Mouse (Mus musculus) hindbrain, postnatal 0 days (tissue): ENCODE measurements at regions not wholly inside any gene's neighbourhood (a gene's known extent, or its start where the extent isn't known, plus 50 kb on each side); places are given as distances from the start of the nearest gene placed in this dataset.

Source experiments
- ATAC-seq: fragments of 200-750 bp; cut with Nextera tagmentation; 2 replicates; pipeline ENCODE4 v1.8.0; 2017; ENCODE audit warnings: mild to moderate bottlenecking, moderate TSS enrichment, moderate library complexity
- DNase-seq: peaks from one replicate; pipeline ENCODE4 v3.0.0-alpha.2; 2015; ENCODE audit warnings: low spot score
- H3K27ac ChIP-seq: fragments of 300-500 bp; sonication (generic); 2 replicates; pipeline ENCODE4 v1.5.1; 2014; ENCODE audit warnings: mild to moderate bottlenecking
- H3K27me3 ChIP-seq: fragments of 300-500 bp; sonication (generic); 2 replicates; pipeline ENCODE4 v1.6.1; 2014; ENCODE audit warnings: low read length, mixed read lengths; ENCODE audit not compliant: insufficient read depth
- H3K36me3 ChIP-seq: fragments of 300-500 bp; sonication (generic); 2 replicates; pipeline ENCODE4 v1.6.1; 2014; ENCODE audit warnings: low read length, mixed read lengths; ENCODE audit not compliant: insufficient read depth
- H3K4me1 ChIP-seq: fragments of 300-500 bp; sonication (generic); 2 replicates; pipeline ENCODE4 v1.6.1; 2014; ENCODE audit warnings: antibody characterized with exemption, low read length, mixed read lengths; ENCODE audit not compliant: insufficient read depth
- H3K4me2 ChIP-seq: fragments of 300-500 bp; sonication (generic); 2 replicates; pipeline ENCODE4 v1.6.1; 2014; ENCODE audit warnings: low read depth, mild to moderate bottlenecking, low read length, moderate library complexity, mixed read lengths
- H3K4me3 ChIP-seq: fragments of 300-500 bp; sonication (generic); 2 replicates; pipeline ENCODE4 v1.5.1; 2014; ENCODE audit warnings: low read length
- H3K9ac ChIP-seq: fragments of 300-500 bp; sonication (generic); replicated peaks from 2 replicates; pipeline ENCODE4 v1.6.1; 2014; ENCODE audit warnings: mild to moderate bottlenecking, low read length, moderate library complexity, mixed read lengths
- H3K9me3 ChIP-seq: fragments of 300-500 bp; sonication (generic); 2 replicates; pipeline ENCODE4 v1.6.1; 2016; ENCODE audit warnings: low read length, mixed read lengths
- CTCF ChIP-seq: IDR thresholded peaks from 2 replicates; pipeline ENCODE4 v1.5.1; 2016; ENCODE audit warnings: antibody characterized with exemption, control low read depth, low read depth
- WGBS: fragments of 180-500 bp; shearing (Covaris S2); extraction: QIAGEN DNeasy Blood & Tissue Kit; methylation state at CpG from one replicate; pipeline ENCODE4 v1.1.7; 2014; 5-methylcytosine and 5-hydroxymethylcytosine counted together

GRCm38 (mm10) chr5:6517337-6517736 lies 768.2 kb upstream of the Steap1 start:
- H3K4me2 ChIP-seq: no peak overlapping the region
- H3K4me3 ChIP-seq: no peak overlapping the region
- no peak overlapping the region for H3K27ac ChIP-seq
- ATAC-seq (no peak), DNase-seq (no peak)
- H3K9me3 ChIP-seq: no peaks in the 10 kb centered on the region
- H3K36me3 ChIP-seq: no peaks in the 10 kb centered on the region
- 50% methylated on average over 1 of the region's 1 CpGs for WGBS
- H3K4me1 ChIP-seq: no peaks in the 10 kb centered on the region
- H3K27me3 ChIP-seq: no peaks in the 10 kb centered on the region
- no peak overlapping the region for H3K9ac ChIP-seq
- TF ChIP-seq CTCF: no peak

GRCm38 (mm10) chr5:6480811-6481210 lies 731.7 kb upstream of the Steap1 start:
- Histone ChIP-seq H3K9me3 (no peaks in the 10 kb centered on the region), H3K27me3 (no peaks in the 10 kb centered on the region), H3K36me3 (no peaks in the 10 kb centered on the region), H3K4me3 (no peak overlapping the region), H3K4me1 (no peaks in the 10 kb centered on the region), H3K9ac (no peak overlapping the region), H3K4me2 (no peak overlapping the region), H3K27ac (no peak overlapping the region)
- no peak for TF ChIP-seq CTCF
- DNase-seq (peak; percentile 9), ATAC-seq (no peak)
- WGBS: 72% methylated on average over 5 of the region's 5 CpGs
